Mouse (Mus musculus) erythroblast, embryonic 14.5 days (primary cell): ENCODE measurements around the gene Sec24a. TPM values are rescaled to one million over a fixed set of nuclear protein-coding genes. Genes with fewer than 3 reads are reported as not detected.
"Not testable (repeated sequence)": the region's sequence is repeated elsewhere in the genome, so short reads cannot be mapped to it uniquely, and the experiment has no call there.

Experiments used
- H3K27me3 ChIP-seq: 2 replicates; pipeline ENCODE4 v1.6.1; 2012; ENCODE audit warnings: inconsistent platforms; ENCODE audit not compliant: control insufficient read depth
- H3K36me3 ChIP-seq: 2 replicates; pipeline ENCODE4 v1.6.1; 2012; ENCODE audit warnings: mild to moderate bottlenecking, inconsistent platforms; ENCODE audit not compliant: control insufficient read depth
- H3K4me1 ChIP-seq: 2 replicates; pipeline ENCODE4 v1.6.1; 2012; ENCODE audit warnings: inconsistent platforms; ENCODE audit not compliant: control insufficient read depth
- H3K4me3 ChIP-seq: replicated peaks from 2 replicates; pipeline ENCODE3; 2012; ENCODE audit warnings: moderate library complexity, mild to moderate bottlenecking, inconsistent platforms
- H3K9me3 ChIP-seq: 2 replicates; pipeline ENCODE4 v1.6.1; 2012; ENCODE audit warnings: low read length, inconsistent platforms, mixed read lengths; ENCODE audit not compliant: control insufficient read depth
- GATA1 ChIP-seq: IDR thresholded peaks from 2 replicates; pipeline ENCODE4 v1.6.1; 2012; ENCODE audit warnings: low read length, inconsistent platforms, mixed read lengths
- TAL1 ChIP-seq: IDR thresholded peaks from 3 replicates; pipeline ENCODE4 v1.6.1; 2012; ENCODE audit warnings: low read length, inconsistent platforms, mixed read lengths
- polyA plus RNA-seq: library from polyadenylated mRNA; stranded (reverse); fragments of >175 nt; gene quantifications from 2 replicates; pipeline ENCODE4 v1.2.3, GENCODE M21; 2012

The Sec24a gene
- polyA plus RNA-seq, 1 experiment: 0.26 TPM

DNA sequence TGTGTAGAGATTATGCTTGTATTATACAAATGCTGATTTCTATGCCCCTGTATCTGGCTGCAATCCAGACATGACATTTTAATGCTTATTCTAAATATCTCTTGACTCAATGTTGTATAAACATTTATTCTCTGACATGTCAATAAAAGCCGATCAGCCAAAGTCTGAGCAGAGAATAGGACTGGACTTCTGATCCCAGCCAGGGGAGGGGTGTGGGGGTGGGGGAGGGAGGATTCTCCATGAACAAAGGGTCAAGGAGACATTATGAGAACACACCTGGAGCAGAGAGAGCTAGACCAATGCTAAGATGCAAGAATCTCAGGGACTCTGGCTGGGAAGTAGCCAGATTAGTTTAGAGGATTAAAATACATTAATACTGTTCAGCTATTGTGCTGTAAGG lies 17.3 kb downstream of the Sec24a start:
- Histone ChIP-seq H3K4me3 (no peak overlapping the region), H3K4me1 (peaks cover 24% of the 10 kb centered on the region), H3K9me3 (peaks cover 5% of the 10 kb centered on the region), H3K27me3 (no peaks in the 10 kb centered on the region), H3K36me3 (peaks cover 52% of the 10 kb centered on the region)
- TF ChIP-seq TAL1 (no peak), GATA1 (no peak)

DNA sequence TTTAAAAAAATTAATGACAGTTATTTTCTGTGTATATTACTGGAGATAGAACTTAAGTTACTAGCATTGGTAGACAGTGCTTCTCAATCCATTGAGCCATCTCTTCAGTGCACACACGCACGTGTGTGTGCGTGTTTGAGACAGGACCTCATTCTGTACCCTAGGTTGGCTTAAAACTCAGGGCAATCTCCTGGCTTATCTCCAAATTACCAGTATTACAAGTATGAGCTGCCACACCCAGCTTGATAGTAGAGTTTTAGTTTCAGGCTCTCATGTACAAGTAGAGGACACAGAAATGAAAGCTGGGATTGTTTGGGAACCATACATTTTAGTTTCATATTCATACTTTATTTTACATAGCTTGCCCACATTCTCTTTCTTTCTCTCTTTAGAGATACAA lies 22.7 kb downstream of the Sec24a start:
- no peaks in the 10 kb centered on the region for H3K9me3 ChIP-seq
- H3K4me1 ChIP-seq: peaks cover 49% of the 10 kb centered on the region
- H3K4me3 ChIP-seq: no peak overlapping the region
- H3K27me3 ChIP-seq: no peaks in the 10 kb centered on the region
- TF ChIP-seq GATA1: no peak
- TF ChIP-seq TAL1: no peak
- H3K36me3 ChIP-seq: peaks cover 59% of the 10 kb centered on the region

DNA sequence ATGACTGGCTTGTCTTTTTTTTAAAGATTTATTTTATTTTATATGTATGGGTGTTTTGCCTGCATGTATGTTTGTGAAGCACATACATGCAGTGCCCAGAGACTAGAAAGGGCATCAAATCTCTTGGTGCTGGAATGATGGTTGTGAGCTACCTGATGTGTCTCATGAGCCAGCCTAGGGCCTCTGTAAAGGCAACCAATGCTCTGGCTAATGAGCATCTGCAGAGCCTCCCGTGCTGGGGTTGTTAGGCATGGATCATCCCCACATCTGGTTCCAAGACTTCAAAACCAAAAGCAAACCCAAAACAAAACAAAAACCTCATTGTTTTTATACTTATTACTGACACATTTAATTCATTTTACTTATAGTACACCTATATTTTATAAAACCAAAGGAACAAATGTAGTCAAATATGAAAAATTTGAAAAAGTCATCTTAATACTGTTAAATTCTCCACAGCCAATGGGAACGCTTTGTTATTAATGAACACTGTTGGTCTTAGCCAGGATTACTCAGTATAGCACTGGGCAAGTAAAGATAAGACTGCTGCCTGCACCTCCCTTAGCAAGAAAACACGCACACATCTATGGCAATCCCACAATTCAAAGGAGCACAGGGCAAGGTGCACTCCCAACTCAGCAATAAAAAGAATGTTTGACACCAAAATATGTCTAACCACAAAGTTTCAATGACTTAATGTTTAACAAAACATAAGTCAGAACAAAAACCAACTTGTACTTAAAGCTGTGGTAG lies 24.6 kb downstream of the Sec24a start:
- Histone ChIP-seq H3K36me3 (peaks cover 62% of the 10 kb centered on the region), H3K9me3 (no peaks in the 10 kb centered on the region), H3K27me3 (no peaks in the 10 kb centered on the region), H3K4me3 (no peak overlapping the region), H3K4me1 (peaks cover 49% of the 10 kb centered on the region)
- TF ChIP-seq TAL1: no peak
- TF ChIP-seq GATA1: 0 out of 2 replicates have a peak, but pooled peaks have one; percentile 25

DNA sequence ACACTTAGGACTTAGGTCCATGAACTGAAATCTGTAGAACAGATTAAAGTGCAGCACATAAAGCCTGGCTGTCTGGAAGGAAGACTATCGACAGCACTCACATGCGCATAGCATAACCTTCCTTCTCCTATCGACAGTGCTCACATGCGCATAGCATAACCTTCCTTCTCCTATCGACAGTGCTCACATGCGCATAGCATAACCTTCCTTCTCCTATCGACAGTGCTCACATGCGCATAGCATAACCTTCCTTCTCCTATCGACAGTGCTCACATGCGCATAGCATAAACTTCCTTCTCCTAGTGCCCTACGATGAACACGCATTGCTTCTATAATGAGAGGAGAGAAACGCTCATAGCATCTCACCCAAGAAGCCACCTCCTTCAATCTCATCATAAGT lies 29.2 kb downstream of the Sec24a start:
- peaks cover 16% of the 10 kb centered on the region for H3K4me1 ChIP-seq
- not testable (repeated sequence) for H3K9me3 ChIP-seq, H3K4me3 ChIP-seq, H3K27me3 ChIP-seq
- peaks cover 67% of the 10 kb centered on the region for H3K36me3 ChIP-seq

DNA sequence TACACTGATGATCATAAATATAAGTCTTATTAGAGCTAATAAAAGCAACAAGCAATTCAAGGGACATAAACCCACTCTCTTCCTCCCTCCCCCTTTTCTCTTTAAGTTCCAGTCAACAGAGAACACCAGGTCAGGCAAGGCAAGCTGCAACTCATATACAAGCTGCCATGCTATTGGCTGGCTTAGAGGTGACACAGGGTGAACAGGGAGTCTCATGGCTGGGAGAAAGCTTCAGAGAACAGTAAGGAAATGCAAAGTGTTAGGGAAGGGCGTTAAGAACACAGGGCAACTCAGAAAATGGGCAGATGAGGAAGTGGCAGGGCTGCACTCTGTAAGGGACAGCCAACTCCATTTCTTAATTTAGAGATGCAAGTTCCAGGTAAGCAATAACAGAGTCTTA lies 30.6 kb downstream of the Sec24a start:
- no peaks in the 10 kb centered on the region for H3K9me3 ChIP-seq
- no peak overlapping the region for H3K4me3 ChIP-seq
- TF ChIP-seq GATA1 (no peak), TAL1 (no peak)
- H3K36me3 ChIP-seq: peaks cover 62% of the 10 kb centered on the region
- peaks cover 3% of the 10 kb centered on the region for H3K4me1 ChIP-seq
- H3K27me3 ChIP-seq: no peaks in the 10 kb centered on the region

DNA sequence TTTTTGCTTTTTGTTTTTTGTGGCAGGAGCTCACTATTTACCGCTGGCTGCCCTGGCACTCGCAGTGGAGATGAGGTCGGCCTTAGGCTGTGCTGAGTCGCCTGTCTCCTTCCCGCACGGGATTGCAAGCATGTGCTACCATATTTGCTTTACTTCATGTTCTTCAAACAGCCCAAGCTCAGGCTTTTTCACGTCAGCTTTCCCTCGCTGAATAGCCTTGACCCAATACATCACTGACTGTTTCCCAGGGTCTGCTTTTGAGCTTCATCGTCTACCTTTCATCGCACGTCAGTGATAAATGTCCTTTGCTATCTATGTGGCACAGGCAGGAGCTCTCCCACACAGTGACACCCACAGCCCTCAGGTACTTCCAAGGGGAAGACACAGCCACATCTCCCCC lies 42.4 kb downstream of the Sec24a start:
- no peak for TF ChIP-seq GATA1
- no peak for TF ChIP-seq TAL1
- H3K4me3 ChIP-seq: no peak overlapping the region
- H3K9me3 ChIP-seq: no peaks in the 10 kb centered on the region
- H3K4me1 ChIP-seq: no peaks in the 10 kb centered on the region
- peaks cover 66% of the 10 kb centered on the region for H3K36me3 ChIP-seq
- no peaks in the 10 kb centered on the region for H3K27me3 ChIP-seq

DNA sequence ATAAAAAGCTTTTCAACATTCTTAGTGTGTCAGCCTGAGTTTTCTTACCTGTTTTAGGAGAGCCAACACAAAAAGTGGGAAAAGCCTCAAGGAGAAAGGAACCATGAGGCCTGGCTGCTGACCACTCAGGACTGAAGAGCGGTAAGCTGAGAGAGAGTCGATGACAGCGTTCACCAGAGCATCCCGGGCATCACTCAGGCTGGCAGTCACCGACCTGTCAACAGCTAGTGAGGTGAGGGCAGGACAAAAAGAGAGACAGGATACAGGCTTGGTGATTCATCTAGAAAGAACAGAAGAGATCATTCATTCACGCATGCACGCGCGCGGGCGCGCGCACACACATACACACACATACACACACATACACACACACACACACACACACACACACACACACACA lies 56.4 kb downstream of the Sec24a start:
- Histone ChIP-seq H3K27me3 (no peaks in the 10 kb centered on the region), H3K9me3 (no peaks in the 10 kb centered on the region), H3K4me3 (no peak overlapping the region), H3K4me1 (no peaks in the 10 kb centered on the region), H3K36me3 (peaks cover 68% of the 10 kb centered on the region)
- TF ChIP-seq GATA1 (no peak), TAL1 (no peak)

DNA sequence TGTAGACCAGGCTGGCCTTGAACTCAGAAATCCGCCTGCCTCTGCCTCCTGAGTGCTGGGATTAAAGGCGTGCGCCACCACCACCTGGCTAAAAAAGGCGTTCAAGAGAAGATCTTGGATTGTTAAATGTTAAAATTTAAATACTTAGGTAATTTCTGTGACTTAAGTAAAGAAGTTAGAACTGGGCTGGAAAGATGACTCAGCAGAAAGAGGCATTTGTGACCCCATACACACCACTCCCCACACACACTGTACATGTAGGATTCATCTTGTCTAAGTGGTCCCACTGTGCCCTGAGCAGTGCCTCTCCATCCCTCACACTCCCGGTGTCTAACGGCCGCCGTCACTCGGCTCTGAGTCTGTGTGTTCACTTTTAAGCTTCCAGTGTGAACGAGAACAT lies 57.0 kb downstream of the Sec24a start:
- no peaks in the 10 kb centered on the region for H3K27me3 ChIP-seq
- no peaks in the 10 kb centered on the region for H3K9me3 ChIP-seq
- H3K4me3 ChIP-seq: no peak overlapping the region
- H3K4me1 ChIP-seq: no peaks in the 10 kb centered on the region
- no peak for TF ChIP-seq GATA1
- no peak for TF ChIP-seq TAL1
- peaks cover 67% of the 10 kb centered on the region for H3K36me3 ChIP-seq

DNA sequence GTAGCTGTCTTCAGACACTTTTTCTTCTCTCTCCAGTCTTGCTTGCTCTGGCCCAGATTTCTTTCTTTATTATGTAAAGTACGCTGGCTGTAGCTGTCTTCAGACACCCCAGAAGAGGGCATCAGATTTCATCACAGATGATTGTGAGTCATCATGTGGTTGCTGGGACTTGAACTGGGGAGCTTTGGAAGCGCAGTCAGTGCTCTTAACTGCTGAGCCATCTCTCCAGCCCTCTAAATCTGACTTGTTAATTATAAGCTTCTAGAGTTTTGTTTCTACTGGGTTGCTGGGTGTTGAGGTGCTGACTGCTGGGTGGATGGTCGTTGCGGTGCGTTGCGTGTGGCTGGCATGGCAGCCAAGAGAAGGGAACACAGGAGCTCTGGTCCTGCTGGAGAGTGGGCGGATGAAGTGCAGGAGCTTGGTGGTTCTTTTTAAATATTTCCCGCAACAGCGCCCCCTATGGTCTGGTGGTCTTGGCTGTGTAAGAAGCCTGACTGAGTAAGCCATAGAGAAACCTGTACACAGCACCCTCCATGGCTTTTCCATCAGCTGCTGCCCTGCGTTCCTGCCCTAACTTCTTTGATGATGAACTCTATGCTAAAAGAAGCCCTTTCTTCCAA lies 59.9 kb downstream of the Sec24a start:
- Histone ChIP-seq H3K9me3 (no peaks in the 10 kb centered on the region; the same call in 1 of the 2 replicates), H3K4me3 (no peak overlapping the region), H3K36me3 (peaks cover 71% of the 10 kb centered on the region), H3K4me1 (no peaks in the 10 kb centered on the region), H3K27me3 (no peaks in the 10 kb centered on the region)
- no peak for TF ChIP-seq TAL1
- TF ChIP-seq GATA1: no peak

DNA sequence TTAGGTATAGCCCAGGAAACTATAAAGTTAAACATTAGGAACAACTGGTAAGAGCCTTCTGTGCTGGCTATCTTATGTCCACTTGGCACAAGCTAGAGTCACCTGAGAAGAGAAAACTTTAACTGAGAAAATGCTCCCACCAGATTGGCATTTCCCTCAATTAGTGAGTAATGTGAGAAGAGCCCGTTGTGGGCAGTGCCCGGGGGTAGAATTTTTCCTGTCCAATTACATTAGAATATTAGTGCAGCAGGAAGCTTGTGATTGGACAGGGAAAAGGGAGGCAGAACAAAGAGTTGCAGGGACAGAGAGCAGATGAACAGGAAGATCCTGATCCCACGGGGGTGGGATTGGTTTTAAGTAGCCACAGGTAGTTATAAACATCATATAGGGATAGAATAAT lies 60.6 kb downstream of the Sec24a start:
- H3K36me3 ChIP-seq: peaks cover 70% of the 10 kb centered on the region
- H3K4me3 ChIP-seq: no peak overlapping the region
- H3K27me3 ChIP-seq: no peaks in the 10 kb centered on the region
- TF ChIP-seq GATA1 (no peak), TAL1 (no peak)
- no peaks in the 10 kb centered on the region; the same call in 1 of the 2 replicates for H3K9me3 ChIP-seq
- H3K4me1 ChIP-seq: no peaks in the 10 kb centered on the region
